23 mouse cellular contexts compared by ENCODE assay signal in the genomic region with DNA sequence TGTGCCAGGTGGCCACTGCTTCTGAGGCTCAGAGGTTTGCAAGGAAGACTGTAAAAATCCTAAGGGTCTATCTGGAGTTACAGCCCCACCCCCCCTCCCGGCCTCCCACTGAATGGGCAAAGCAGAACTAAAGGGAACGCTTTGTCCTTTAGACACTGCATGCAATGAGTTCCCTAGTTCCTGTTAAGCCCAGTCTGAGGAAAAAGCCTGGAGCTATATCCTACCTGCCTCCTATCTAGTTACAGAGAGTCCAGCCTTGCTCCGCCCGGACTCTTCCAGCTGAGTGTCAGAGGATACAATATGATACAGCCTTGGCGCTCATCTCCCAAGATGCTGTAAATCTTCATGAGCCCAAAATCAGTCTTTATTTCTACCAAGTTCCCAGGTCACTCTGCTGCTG.
A peak's percentile ranks its signal among the peaks of the same experiment; 100 is the strongest.
DNase-seq lines count a peak whose midpoint lies in the region; ATAC-seq and TF ChIP-seq lines count a peak whose summit lies in the region.
"Had no signal": no experiment of that assay in that cellular context is flagged by ENCODE, and none has a peak within 500 bp of the region (broad histone marks: within the 10 kb centered on the region; RNA-seq: fewer than 3 reads in every experiment).

No protein-coding gene starts in this region.

- TF ChIP-seq CTCF in layer of hippocampus, adult 2 months (conservative IDR thresholded peaks at IDR 0.05): no peak
- no peak for TF ChIP-seq CTCF in midbrain, postnatal 0 days (IDR thresholded peaks at IDR 0.05)

- H3K4me3 ChIP-seq in layer of hippocampus, adult 2 months: no peak overlapping the region
- H3K4me3 ChIP-seq in midbrain, postnatal 0 days (ENCODE audit: low read depth, low read length): no peak overlapping the region
- no peak overlapping the region for H3K4me3 ChIP-seq in midbrain, embryonic 10.5 days
- H3K4me3 ChIP-seq in liver, embryonic 16.5 days (ENCODE audit: low read depth, low read length): no peak overlapping the region
- H3K4me3 ChIP-seq: embryonic facial prominence, embryonic 13.5 days; erythroblast, embryonic 14.5 days; heart, embryonic 13.5 days; kidney, embryonic 15.5 days had no signal

- no peak overlapping the region for H3K4me2 ChIP-seq in midbrain, postnatal 0 days (ENCODE audit: low read depth, low read length, poor library complexity, severe bottlenecking)
- no peak overlapping the region for H3K4me2 ChIP-seq in liver, embryonic 16.5 days (ENCODE audit: low read depth, low read length)
- H3K4me2 ChIP-seq: embryonic facial prominence, embryonic 13.5 days; heart, embryonic 13.5 days; kidney, embryonic 15.5 days had no signal

- H3K9me3 ChIP-seq in midbrain, postnatal 0 days (ENCODE audit: low read length): no peaks in the 10 kb centered on the region
- no peaks in the 10 kb centered on the region for H3K9me3 ChIP-seq in midbrain, embryonic 10.5 days (replicated peaks)
- no peaks in the 10 kb centered on the region for H3K9me3 ChIP-seq in liver, embryonic 16.5 days (replicated peaks; ENCODE audit: control insufficient read depth, low read length)
- H3K9me3 ChIP-seq: embryonic facial prominence, embryonic 13.5 days; G1E; heart, embryonic 13.5 days; kidney, embryonic 15.5 days had no signal

- H3K27me3 ChIP-seq in midbrain, postnatal 0 days (ENCODE audit: insufficient read depth, low read length): no peaks in the 10 kb centered on the region
- no peaks in the 10 kb centered on the region for H3K27me3 ChIP-seq in midbrain, embryonic 10.5 days (ENCODE audit: low read depth, poor library complexity, severe bottlenecking)
- H3K27me3 ChIP-seq in liver, embryonic 16.5 days (ENCODE audit: control insufficient read depth, insufficient read depth, low read depth, low read length): no peaks in the 10 kb centered on the region
- H3K27me3 ChIP-seq: embryonic facial prominence, embryonic 13.5 days; heart, embryonic 13.5 days; kidney, embryonic 15.5 days had no signal

- WGBS in midbrain, postnatal 0 days: 78% methylated on average over 5 of the region's 5 CpGs
- WGBS in midbrain, embryonic 10.5 days: 86% methylated on average over 5 of the region's 5 CpGs
- 88% methylated on average over 5 of the region's 5 CpGs for WGBS in liver, embryonic 16.5 days (ENCODE audit: insufficient replicate concordance)

- no peak overlapping the region for H3K9ac ChIP-seq in midbrain, postnatal 0 days (replicated peaks; ENCODE audit: low read length, poor library complexity, severe bottlenecking)
- H3K9ac ChIP-seq in liver, embryonic 16.5 days (ENCODE audit: low read depth, low read length): no peak overlapping the region
- H3K9ac ChIP-seq: embryonic facial prominence, embryonic 13.5 days; heart, embryonic 13.5 days; kidney, embryonic 15.5 days had no signal

- no peak for DNase-seq in layer of hippocampus, adult 2 months (ENCODE audit: low spot score in 2 of 2)
- no peak for DNase-seq in layer of hippocampus, postnatal 36 days
- DNase-seq in midbrain, postnatal 0 days (ENCODE audit: low spot score): no peak
- no peak for DNase-seq in midbrain, embryonic 10.5 days (ENCODE audit: low spot score)
- peak; percentile 57 for DNase-seq in ES-CJ7 (ENCODE audit: low read depth, low spot score)
- DNase-seq in frontal cortex, postnatal 14 days (ENCODE audit: low spot score in 2 of 2): no peak
- no peak for DNase-seq in B cell, adult 2 months
- DNase-seq: adrenal gland, postnatal 14 days; cerebellum, adult 18-20 months; cerebellum, postnatal 10 days; heart, postnatal 10 days; kidney, adult 18-20 months; kidney, postnatal 25 days; lung, postnatal 4 days; midbrain, embryonic 14.5 days; thymus, postnatal 4 days had no signal

- H3K4me1 ChIP-seq in midbrain, postnatal 0 days (ENCODE audit: insufficient read depth, low read length): no peaks in the 10 kb centered on the region
- peaks cover 10% of the 10 kb centered on the region; the same call in 1 of the 2 replicates for H3K4me1 ChIP-seq in midbrain, embryonic 10.5 days
- peaks cover 44% of the 10 kb centered on the region for H3K4me1 ChIP-seq in liver, embryonic 16.5 days (ENCODE audit: control insufficient read depth, low read depth, low read length)

- peaks cover 36% of the 10 kb centered on the region for H3K36me3 ChIP-seq in midbrain, postnatal 0 days (ENCODE audit: insufficient read depth, low read length)
- H3K36me3 ChIP-seq in midbrain, embryonic 10.5 days: peaks cover 97% of the 10 kb centered on the region
- peaks cover 72% of the 10 kb centered on the region for H3K36me3 ChIP-seq in liver, embryonic 16.5 days (ENCODE audit: control insufficient read depth, insufficient read depth)

- H3K27ac ChIP-seq in layer of hippocampus, adult 2 months: peak overlapping the region; percentile 36; the same call in 1 of the 2 replicates
- peak overlapping the region; percentile 18; the same call in 1 of the 2 replicates for H3K27ac ChIP-seq in midbrain, postnatal 0 days (ENCODE audit: low read depth, low read length)
- no peak overlapping the region for H3K27ac ChIP-seq in midbrain, embryonic 10.5 days (replicated peaks)
- H3K27ac ChIP-seq in liver, embryonic 16.5 days (ENCODE audit: low read length): peak overlapping the region; percentile 84; the same call in 1 of the 2 replicates
- H3K27ac ChIP-seq: embryonic facial prominence, embryonic 13.5 days; heart, embryonic 13.5 days had no signal

- ATAC-seq in midbrain, postnatal 0 days (ENCODE audit: low FRiP score): no peak
- ATAC-seq in liver, embryonic 16.5 days (ENCODE audit: low read depth): no peak
- ATAC-seq: CD4-positive, CD25-positive, alpha-beta regulatory T cell, adult 4 months had no signal
